Mouse (Mus musculus): Measurements from ENCODE around the gene Cxcr1. TPM values are rescaled to one million over a fixed set of nuclear protein-coding genes. Genes with fewer than 3 reads are reported as not detected.

The Cxcr1 gene
- total RNA-seq, 2 experiments from 2014 or later = not detected

Small RNA genes within 50 kb of the gene (microRNA-seq; reads per million reads assigned to microRNA genes)
- 0 reads per million in 2 experiments for gene Mir1928

Other genes starting within 250 kb of the Cxcr1 start
- gene Tns1, start 70.2 kb downstream of the Cxcr1 start, total RNA-seq (2021) = 10 to 100 TPM; 35.2 to 35.3 TPM
- gene Rufy4, start 69.1 kb downstream of the Cxcr1 start, total RNA-seq (2021) = under 1 TPM in 1 of 2 experiments, not detected in 1; 0.21 TPM
- under 1 TPM; 0.13 to 0.25 TPM for gene Cxcr2, start 40.6 kb downstream of the Cxcr1 start, total RNA-seq (2021)
- gene Arpc2, start 41.5 kb upstream of the Cxcr1 start, total RNA-seq (2021) = 100 to 1,000 TPM; 324 to 330 TPM
- gene Gpbar1, start 83.9 kb upstream of the Cxcr1 start, total RNA-seq (2021) = not detected
- 100 to 1,000 TPM; 141 to 158 TPM for gene Aamp, start 90.1 kb upstream of the Cxcr1 start, total RNA-seq (2021)
- 100 to 1,000 TPM; 125 to 130 TPM for gene Pnkd, start 90.3 kb upstream of the Cxcr1 start, total RNA-seq (2021)
- 10 to 100 TPM; 10.5 to 11.6 TPM for gene Tmbim1, start 111.0 kb upstream of the Cxcr1 start, total RNA-seq (2021)
- 1 to 10 TPM; 1.2 to 1.7 TPM for gene Catip, start 167.5 kb upstream of the Cxcr1 start, total RNA-seq (2021)
- 1 to 10 TPM; 2.0 to 3.0 TPM for gene Slc11a1, start 180.6 kb upstream of the Cxcr1 start, total RNA-seq (2021)
- 10 to 100 TPM; 23.8 to 27.2 TPM for gene Ctdsp1, start 196.9 kb upstream of the Cxcr1 start, total RNA-seq (2021)
- 1 to 10 TPM in 1 of 2 experiments, under 1 TPM in 1; 0.31 to 1.2 TPM for gene Vil1, start 214.7 kb upstream of the Cxcr1 start, total RNA-seq (2021)

All from layer of hippocampus, postnatal 10 days (tissue).